Mouse (Mus musculus): ENCODE data around the gene Gnaz. TPM values are rescaled to one million over a fixed set of nuclear protein-coding genes. Genes with fewer than 3 reads are reported as not detected.

Gene Gnaz
- polyA plus RNA-seq, 1 experiment from 2014 or later: 14.0 TPM

Other genes with a start within 250 kb of the Gnaz start
- gene Rsph14, start 65.4 kb downstream of the Gnaz start, polyA plus RNA-seq (2016; fragmentation: Nextera tagmentation; extraction: Ambion mirVana): 0.72 TPM in 1 of 2 replicates, not detected in the other
- 12.2 and 13.5 TPM in 2 replicates for gene Rab36, start 69.9 kb downstream of the Gnaz start, polyA plus RNA-seq (2016; fragmentation: Nextera tagmentation; extraction: Ambion mirVana)
- 11.5 TPM in 2 replicates for gene Bcr, start 93.4 kb downstream of the Gnaz start, polyA plus RNA-seq (2016; fragmentation: Nextera tagmentation; extraction: Ambion mirVana)
- gene Specc1l, start 244.9 kb downstream of the Gnaz start, polyA plus RNA-seq (2016; fragmentation: Nextera tagmentation; extraction: Ambion mirVana): 50.5 and 52.2 TPM in 2 replicates

Data from forebrain, embryonic 12.5 days (tissue).